Mouse (Mus musculus) embryonic facial prominence, embryonic 13.5 days (tissue): ENCODE data around the gene Gcg. TPM values are rescaled to one million over a fixed set of nuclear protein-coding genes. Genes with fewer than 3 reads are reported as not detected.

ENCODE experiments used
- ATAC-seq: fragments of 200-750 bp; cut with Nextera tagmentation; 2 replicates; pipeline ENCODE4 v1.8.0; 2017; ENCODE audit warnings: low read depth; ENCODE audit not compliant: insufficient number of reproducible peaks, insufficient read depth, low FRiP score, low TSS enrichment
- H3K27ac ChIP-seq: fragments of 300-500 bp; sonication (generic); 2 replicates; pipeline ENCODE4 v1.5.1; 2015; ENCODE audit warnings: moderate library complexity, mild to moderate bottlenecking, inconsistent platforms
- H3K27me3 ChIP-seq: fragments of 300-500 bp; sonication (generic); 2 replicates; pipeline ENCODE4 v1.6.1; 2015; ENCODE audit warnings: mild to moderate bottlenecking, inconsistent platforms
- H3K36me3 ChIP-seq: fragments of 300-500 bp; sonication (generic); 2 replicates; pipeline ENCODE4 v1.6.1; 2015; ENCODE audit warnings: mild to moderate bottlenecking, inconsistent platforms
- H3K4me1 ChIP-seq: fragments of 300-500 bp; sonication (generic); 2 replicates; pipeline ENCODE4 v1.6.1; 2015; ENCODE audit warnings: inconsistent platforms
- H3K4me2 ChIP-seq: fragments of 300-500 bp; sonication (generic); 2 replicates; pipeline ENCODE4 v1.6.1; 2015; ENCODE audit warnings: moderate library complexity, mild to moderate bottlenecking, inconsistent platforms
- H3K4me3 ChIP-seq: fragments of 300-500 bp; sonication (generic); 2 replicates; pipeline ENCODE4 v1.5.1; 2015; ENCODE audit warnings: mild to moderate bottlenecking, inconsistent platforms
- H3K9ac ChIP-seq: fragments of 300-500 bp; sonication (generic); 2 replicates; pipeline ENCODE4 v1.6.1; 2015; ENCODE audit warnings: mild to moderate bottlenecking, inconsistent platforms
- H3K9me3 ChIP-seq: fragments of 300-500 bp; sonication (generic); 2 replicates; pipeline ENCODE4 v1.6.1; 2016; ENCODE audit warnings: inconsistent platforms
- WGBS: fragments of 180-500 bp; shearing (Covaris S2); methylation state at CpG from one replicate; pipeline ENCODE4 v1.1.7; 2015; ENCODE audit warnings: mixed read lengths; 5-methylcytosine and 5-hydroxymethylcytosine counted together
- polyA plus RNA-seq: library from polyadenylated mRNA; unstranded; fragments of >200 nt; fragmentation: Nextera tagmentation; extraction: Ambion mirVana; gene quantifications from 2 replicates; pipeline ENCODE4 v1.2.1, GENCODE M21; 2015

Gcg gene
- polyA plus RNA-seq = not detected in 2 replicates

- Histone ChIP-seq H3K36me3 (no peaks in the 10 kb centered on the region), H3K4me3 (no peak within 1 kb of the TSS), H3K4me1 (no peaks in the 10 kb centered on the region), H3K27me3 (no peaks in the 10 kb centered on the region), H3K4me2 (no peak within 1 kb of the TSS), H3K9ac (no peak within 1 kb of the TSS), H3K27ac (no peak within 1 kb of the TSS), H3K9me3 (no peaks in the 10 kb centered on the region)
- ATAC-seq = no peak
- 86% methylated on average over 9 of the region's 9 CpGs for WGBS
These were observed at the start of gene Gcg for GRCm38 (mm10) chr2:62483550-62483949. Gene Gcg, minus strand, starts transcription at chr2:62483650.

DNA sequence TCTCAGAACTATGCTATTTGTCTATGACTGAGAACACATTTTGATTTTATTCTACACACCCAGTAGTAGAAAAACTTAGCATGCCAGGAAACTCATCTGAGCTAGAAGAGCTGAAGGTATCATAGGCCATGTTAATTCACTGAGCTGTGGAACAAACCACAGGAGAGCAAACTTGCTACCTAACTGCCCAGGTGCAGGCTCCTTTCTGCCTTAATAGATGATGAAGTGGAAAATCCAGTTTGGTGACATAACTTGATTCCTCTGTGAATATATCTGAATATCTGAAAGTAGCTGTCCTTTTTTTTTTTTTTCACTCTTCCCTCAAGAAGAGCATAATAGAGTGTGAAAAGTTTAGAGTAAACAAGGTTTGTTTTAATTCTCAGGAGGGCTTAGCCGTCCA, 47.6 kb upstream of the Gcg start:
- Histone ChIP-seq H3K9me3 (no peaks in the 10 kb centered on the region), H3K9ac (no peak overlapping the region), H3K27ac (no peak overlapping the region), H3K4me2 (no peak overlapping the region), H3K4me3 (no peak overlapping the region), H3K4me1 (no peaks in the 10 kb centered on the region), H3K27me3 (no peaks in the 10 kb centered on the region), H3K36me3 (no peaks in the 10 kb centered on the region)
- 63% methylated on average over 1 of the region's 1 CpGs for WGBS
- ATAC-seq = no peak

DNA sequence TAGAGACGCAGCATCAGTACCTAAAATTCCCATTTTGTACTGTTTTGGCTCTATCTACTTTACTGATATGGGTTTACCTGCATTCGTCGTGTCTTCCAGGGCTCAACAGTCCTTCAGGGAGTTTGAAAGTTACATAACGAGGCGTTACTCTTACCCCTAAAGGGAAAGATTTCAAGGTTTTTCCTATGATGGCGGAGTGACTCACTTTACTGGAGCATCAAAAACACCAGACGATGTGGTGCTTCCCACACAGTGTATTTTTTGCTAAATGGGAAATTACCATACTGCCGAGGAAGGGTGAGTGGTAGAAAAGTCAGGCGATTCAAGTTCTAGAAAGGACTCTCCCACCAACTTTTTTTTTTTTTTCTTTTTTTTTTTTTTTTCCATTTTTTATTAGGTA, 42.9 kb upstream of the Gcg start:
- no peaks in the 10 kb centered on the region for H3K4me1 ChIP-seq
- H3K4me3 ChIP-seq = no peak overlapping the region
- no peaks in the 10 kb centered on the region for H3K27me3 ChIP-seq
- no peak overlapping the region for H3K27ac ChIP-seq
- ATAC-seq = no peak
- H3K36me3 ChIP-seq = no peaks in the 10 kb centered on the region
- no peak overlapping the region for H3K9ac ChIP-seq
- no peaks in the 10 kb centered on the region for H3K9me3 ChIP-seq
- WGBS = 89% methylated on average over 9 of the region's 9 CpGs
- H3K4me2 ChIP-seq = no peak overlapping the region

DNA sequence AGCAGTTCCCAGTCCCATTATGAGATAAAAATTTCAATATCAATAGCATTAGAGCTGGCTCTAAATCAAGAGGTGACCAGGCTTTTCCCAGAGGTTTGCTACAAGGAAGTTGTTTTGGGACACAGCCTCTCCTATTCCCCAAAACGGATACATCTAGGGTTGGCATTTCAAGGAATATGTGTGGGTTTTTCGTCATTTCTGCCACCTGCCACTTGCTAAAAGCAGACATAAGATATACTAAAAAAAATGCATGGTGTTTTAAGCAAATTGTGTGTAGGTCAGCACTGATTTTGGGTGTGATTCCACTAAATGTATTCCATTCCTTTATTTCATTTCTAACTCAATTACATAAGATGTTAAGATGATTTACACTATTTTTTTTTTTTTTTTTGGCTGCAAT, 34.3 kb upstream of the Gcg start:
- no peak for ATAC-seq
- H3K27me3 ChIP-seq = no peaks in the 10 kb centered on the region
- no peaks in the 10 kb centered on the region for H3K36me3 ChIP-seq
- no peaks in the 10 kb centered on the region for H3K4me1 ChIP-seq
- H3K9ac ChIP-seq = no peak overlapping the region
- no peak overlapping the region for H3K27ac ChIP-seq
- H3K4me3 ChIP-seq = no peak overlapping the region
- H3K4me2 ChIP-seq = no peak overlapping the region
- H3K9me3 ChIP-seq = no peaks in the 10 kb centered on the region
- 84% methylated on average over 2 of the region's 2 CpGs for WGBS

DNA sequence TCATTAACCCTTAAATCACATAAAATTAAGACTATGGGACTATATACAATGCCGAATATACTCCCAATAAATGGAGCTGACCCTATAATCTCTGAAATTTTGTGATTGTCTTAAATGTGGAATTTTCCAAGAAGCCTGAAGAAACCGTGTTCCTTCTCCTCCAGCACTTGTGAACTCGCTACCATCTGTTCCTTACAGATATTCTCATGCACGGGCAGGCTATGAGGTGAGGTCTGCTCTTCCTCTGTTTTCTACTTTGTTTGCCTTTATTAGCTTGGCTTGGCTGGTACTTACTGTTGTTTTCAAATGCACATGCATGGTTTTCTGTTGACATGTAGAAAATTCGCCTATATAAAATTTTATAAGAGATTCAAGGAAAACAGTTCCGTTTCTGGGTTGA, 31.0 kb upstream of the Gcg start:
- Histone ChIP-seq H3K9ac (no peak overlapping the region), H3K27me3 (no peaks in the 10 kb centered on the region), H3K36me3 (no peaks in the 10 kb centered on the region), H3K9me3 (no peaks in the 10 kb centered on the region), H3K27ac (no peak overlapping the region), H3K4me3 (no peak overlapping the region), H3K4me2 (no peak overlapping the region), H3K4me1 (no peaks in the 10 kb centered on the region)
- no peak for ATAC-seq
- WGBS = 87% methylated on average over 6 of the region's 6 CpGs

DNA sequence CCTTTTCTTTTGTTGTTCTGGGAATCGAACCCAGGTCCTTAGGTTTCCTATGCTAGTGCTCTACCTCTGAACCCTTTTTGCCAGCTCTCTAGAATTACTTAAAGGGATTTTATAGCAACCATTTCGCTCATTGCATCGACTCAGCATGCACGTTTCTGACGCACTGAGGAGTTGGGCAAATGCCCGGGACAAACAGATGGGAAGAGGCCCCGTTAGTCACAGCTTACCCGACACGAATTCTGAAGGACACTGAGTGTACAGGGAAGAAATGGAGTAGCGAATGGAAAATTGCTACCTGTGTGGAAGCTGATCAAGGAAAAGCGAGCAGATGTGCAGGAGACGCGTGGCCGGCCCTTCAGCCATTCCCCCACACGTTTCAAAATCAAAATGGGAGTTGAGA, 30.0 kb upstream of the Gcg start:
- Histone ChIP-seq H3K9me3 (no peaks in the 10 kb centered on the region), H3K4me2 (no peak overlapping the region), H3K9ac (no peak overlapping the region), H3K4me3 (no peak overlapping the region), H3K27ac (no peak overlapping the region), H3K27me3 (no peaks in the 10 kb centered on the region), H3K36me3 (no peaks in the 10 kb centered on the region), H3K4me1 (no peaks in the 10 kb centered on the region)
- no peak for ATAC-seq
- WGBS = 92% methylated on average over 15 of the region's 15 CpGs

DNA sequence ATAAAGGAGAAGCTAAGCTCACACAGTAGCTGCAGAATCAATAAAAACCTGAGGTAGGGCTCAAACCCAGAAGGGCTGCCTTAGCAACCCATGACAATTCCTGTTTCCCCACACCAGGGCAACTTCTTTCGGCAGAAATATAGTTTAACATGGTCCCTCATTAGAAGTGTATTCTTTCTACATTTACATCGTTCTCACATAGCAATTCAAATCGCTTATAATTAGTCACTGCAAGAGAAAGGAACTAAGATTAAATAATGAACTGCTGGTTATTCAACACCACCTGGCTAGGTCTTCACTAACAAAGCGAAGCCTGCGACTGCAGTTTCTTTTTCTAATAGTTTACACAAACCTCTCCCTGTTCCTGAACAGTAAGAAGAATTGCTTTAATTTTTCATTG, 23.7 kb upstream of the Gcg start:
- Histone ChIP-seq H3K27ac (no peak overlapping the region), H3K9me3 (no peaks in the 10 kb centered on the region), H3K4me1 (no peaks in the 10 kb centered on the region), H3K36me3 (no peaks in the 10 kb centered on the region), H3K27me3 (no peaks in the 10 kb centered on the region), H3K9ac (no peak overlapping the region), H3K4me3 (no peak overlapping the region), H3K4me2 (no peak overlapping the region)
- no peak for ATAC-seq
- WGBS = 87% methylated on average over 5 of the region's 5 CpGs

GRCm38 (mm10) chr2:62506441-62506840, 23.0 kb upstream of the Gcg start:
- Histone ChIP-seq H3K4me2 (no peak overlapping the region), H3K9me3 (no peaks in the 10 kb centered on the region), H3K4me1 (no peaks in the 10 kb centered on the region), H3K9ac (no peak overlapping the region), H3K36me3 (no peaks in the 10 kb centered on the region), H3K4me3 (no peak overlapping the region), H3K27ac (no peak overlapping the region), H3K27me3 (no peaks in the 10 kb centered on the region)
- ATAC-seq = no peak
- 35% methylated on average over 2 of the region's 2 CpGs for WGBS

DNA sequence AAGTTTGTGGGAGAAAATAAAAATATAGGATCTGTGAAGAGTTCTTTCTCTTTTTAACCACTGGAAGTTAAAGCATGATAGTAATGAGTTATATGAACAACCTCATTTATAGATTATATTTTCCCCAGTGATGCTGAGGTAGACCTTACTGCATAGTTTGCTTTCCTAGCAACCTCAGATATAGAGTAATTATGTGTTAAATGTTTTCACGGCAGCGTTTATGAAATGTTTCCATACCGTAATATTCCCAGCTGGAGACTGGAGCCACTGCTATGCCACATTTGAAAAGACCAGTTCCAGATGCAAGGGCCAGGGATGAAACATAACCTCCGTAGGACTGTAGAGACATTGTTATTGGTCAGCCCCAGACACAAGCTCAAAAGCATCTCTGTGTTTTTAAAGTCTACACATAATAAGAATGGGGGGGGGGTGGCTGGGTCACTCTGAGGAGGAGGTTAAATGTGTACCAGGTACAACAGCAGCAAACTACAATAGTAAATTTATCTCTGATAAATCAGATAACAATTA, 20.9 kb upstream of the Gcg start:
- no peak overlapping the region for H3K9ac ChIP-seq
- no peak for ATAC-seq
- 53% methylated on average over 4 of the region's 4 CpGs for WGBS

DNA sequence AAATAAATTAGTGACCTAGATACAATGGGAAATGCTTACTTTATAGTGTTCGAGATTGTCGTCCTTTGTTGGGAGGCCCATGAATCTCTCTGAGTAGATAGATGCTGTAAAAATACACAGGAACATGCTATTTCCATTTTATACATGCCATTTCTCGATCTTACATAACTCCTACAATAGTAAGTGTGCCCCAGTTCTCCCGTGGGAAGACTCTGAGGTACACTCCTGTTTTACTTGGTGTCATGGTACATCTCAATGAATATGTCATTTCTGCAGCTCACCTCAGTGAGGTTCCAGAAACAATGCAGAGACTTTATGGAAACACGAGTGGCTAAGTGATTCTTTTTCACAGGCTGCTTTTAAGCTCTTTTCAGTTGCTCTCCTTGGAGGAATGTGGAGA, 19.9 kb upstream of the Gcg start:
- WGBS = 77% methylated on average over 5 of the region's 5 CpGs
- Histone ChIP-seq H3K27ac (no peak overlapping the region), H3K4me3 (no peak overlapping the region), H3K36me3 (no peaks in the 10 kb centered on the region), H3K4me2 (no peak overlapping the region), H3K27me3 (no peaks in the 10 kb centered on the region), H3K4me1 (no peaks in the 10 kb centered on the region), H3K9me3 (no peaks in the 10 kb centered on the region), H3K9ac (no peak overlapping the region)
- ATAC-seq = no peak

More for the DNA sequence above, 20.9 kb upstream of the Gcg start:
- no peaks in the 10 kb centered on the region for H3K27me3 ChIP-seq
- no peaks in the 10 kb centered on the region for H3K4me1 ChIP-seq
- no peak overlapping the region for H3K4me3 ChIP-seq
- H3K27ac ChIP-seq = no peak overlapping the region
- H3K4me2 ChIP-seq = no peak overlapping the region
- H3K9me3 ChIP-seq = no peaks in the 10 kb centered on the region
- H3K36me3 ChIP-seq = no peaks in the 10 kb centered on the region

- Histone ChIP-seq H3K9me3 (no peaks in the 10 kb centered on the region), H3K27ac (no peak overlapping the region), H3K4me1 (no peaks in the 10 kb centered on the region), H3K27me3 (no peaks in the 10 kb centered on the region), H3K4me2 (no peak overlapping the region), H3K4me3 (no peak overlapping the region), H3K9ac (no peak overlapping the region), H3K36me3 (no peaks in the 10 kb centered on the region)
- WGBS = 71% methylated on average over 4 of the region's 4 CpGs
- ATAC-seq = no peak
These were observed 19.1 kb upstream of the Gcg start for GRCm38 (mm10) chr2:62502516-62502915.

GRCm38 (mm10) chr2:62498821-62499220, 15.4 kb upstream of the Gcg start:
- 87% methylated on average over 5 of the region's 5 CpGs for WGBS
- Histone ChIP-seq H3K4me2 (no peak overlapping the region), H3K9me3 (no peaks in the 10 kb centered on the region), H3K4me1 (no peaks in the 10 kb centered on the region), H3K27me3 (no peaks in the 10 kb centered on the region), H3K9ac (no peak overlapping the region), H3K4me3 (no peak overlapping the region), H3K36me3 (no peaks in the 10 kb centered on the region), H3K27ac (no peak overlapping the region)
- ATAC-seq = no peak

DNA sequence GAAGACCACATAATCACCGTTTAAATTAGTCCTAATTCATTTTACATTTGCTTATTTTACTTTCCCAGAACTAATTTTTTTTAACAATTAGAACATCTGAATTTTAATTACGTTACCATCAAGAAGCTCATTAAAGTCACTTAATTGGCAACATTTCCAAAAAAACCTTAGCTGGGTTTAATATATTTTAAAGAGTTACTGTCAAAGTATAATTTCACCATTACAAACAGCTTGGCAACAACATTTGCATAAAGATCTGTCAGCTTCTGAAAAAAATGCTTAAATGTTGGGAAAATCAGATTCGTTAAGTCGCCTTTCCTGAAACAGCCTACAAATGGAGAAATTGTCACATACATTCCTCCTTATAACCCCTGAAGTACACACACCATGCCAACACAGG, 14.6 kb upstream of the Gcg start:
- Histone ChIP-seq H3K9me3 (no peaks in the 10 kb centered on the region), H3K4me1 (no peaks in the 10 kb centered on the region), H3K27me3 (no peaks in the 10 kb centered on the region), H3K27ac (no peak overlapping the region), H3K4me3 (no peak overlapping the region), H3K4me2 (no peak overlapping the region), H3K36me3 (no peaks in the 10 kb centered on the region), H3K9ac (no peak overlapping the region)
- WGBS = 82% methylated on average over 4 of the region's 4 CpGs
- ATAC-seq = no peak
